Mouse (Mus musculus): ENCODE data around the gene Nrp2.

GRCm38 (mm10) chr1:62860327-62860726 is 157.2 kb downstream of the Nrp2 start:
- TF ChIP-seq CTCF (IDR thresholded peaks at IDR 0.05; ENCODE audit: extremely low read depth, insufficient read depth, low read length) (no peak), POLR2A (IDR thresholded peaks at IDR 0.05; ENCODE audit: extremely low read depth, insufficient read depth, low read length) (no peak)
